Mouse (Mus musculus): ENCODE measurements around the gene Apof.

GRCm38 (mm10) chr10:128302785-128303125 lies 34.3 kb downstream of the Apof start:
- no peak for TF ChIP-seq USF1 (IDR thresholded peaks at IDR 0.05; ENCODE audit: low read depth, low read length)
- no peak for TF ChIP-seq POLR2A (IDR thresholded peaks at IDR 0.05; ENCODE audit: control insufficient read depth in 1 of 2, insufficient read depth in 1 of 2, low read depth in 1 of 2, low read length in 2 of 2, poor library complexity in 1 of 2)
- TF ChIP-seq CTCF (IDR thresholded peaks at IDR 0.05 in 2 of 3, conservative IDR thresholded peaks at IDR 0.05 in 1 of 3; ENCODE audit: control insufficient read depth in 1 of 3, insufficient read depth in 1 of 3, low read depth in 2 of 3, low read length in 3 of 3, poor library complexity in 1 of 3, severe bottlenecking in 1 of 3) = no peak
- no peak for TF ChIP-seq ZC3H11A (IDR thresholded peaks at IDR 0.05; ENCODE audit: low read depth, low read length)
- TF ChIP-seq GATA1 (IDR thresholded peaks at IDR 0.05; ENCODE audit: low read depth, low read length) = no peak
- no peak for TF ChIP-seq KAT2A (conservative IDR thresholded peaks at IDR 0.05; ENCODE audit: low read depth, low read length)
- no peak; the same call in 1 of the 2 replicates for TF ChIP-seq MAX (IDR thresholded peaks at IDR 0.05; ENCODE audit: low read length)
- no peak for TF ChIP-seq ELF1 (IDR thresholded peaks at IDR 0.05; ENCODE audit: low read depth, low read length)
- no peak for TF ChIP-seq E2F4 (IDR thresholded peaks at IDR 0.05; ENCODE audit: borderline replicate concordance, low read depth, low read length)
- no peak for TF ChIP-seq MYC (IDR thresholded peaks at IDR 0.05; ENCODE audit: low read depth, low read length)
- no peak for TF ChIP-seq EP300 (IDR thresholded peaks at IDR 0.05; ENCODE audit: low read depth in 1 of 2, low read length in 2 of 2)

All from MEL (cell line).